Mouse (Mus musculus): Measurements from ENCODE around the gene Plin4.

- TF ChIP-seq CTCF (IDR thresholded peaks at IDR 0.05; ENCODE audit: low read depth, low read length) (no peak), POLR2A (IDR thresholded peaks at IDR 0.05; ENCODE audit: extremely low read depth, insufficient read depth, low read length) (no peak)
These were observed 36.5 kb upstream of the Plin4 start for GRCm38 (mm10) chr17:56146131-56146530.

Data from liver, adult 2 months (tissue).